Mouse (Mus musculus): ENCODE data around the gene Smarca2. TPM values are rescaled to one million over a fixed set of nuclear protein-coding genes. Genes with fewer than 3 reads are reported as not detected.

The Smarca2 gene
- polyA plus RNA-seq, 1 experiment from 2014 or later, result 80.7 TPM

DNA sequence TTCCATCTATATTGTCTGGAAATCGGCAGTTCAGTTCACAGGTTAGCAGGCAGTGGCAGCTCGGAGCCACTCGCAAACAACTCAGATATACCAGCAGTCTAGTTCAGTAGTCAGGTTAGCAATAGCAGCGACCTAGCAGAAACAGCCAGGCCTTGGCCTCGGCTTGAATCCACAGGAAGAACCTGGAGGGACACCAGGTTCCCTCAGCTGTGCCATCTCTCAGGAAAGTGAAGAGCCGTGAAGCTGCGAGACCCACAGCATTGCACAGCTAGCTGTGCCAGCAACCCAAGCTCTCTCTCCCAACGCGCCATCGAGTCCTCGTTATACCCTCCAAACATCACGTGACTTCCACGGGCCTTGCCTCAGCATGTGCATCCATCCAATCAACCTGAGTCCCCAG is 162.6 kb downstream of the Smarca2 start:
- Histone ChIP-seq H3K27ac (no peak overlapping the region), H3K4me1 (peaks cover 13% of the 10 kb centered on the region), H3K36me3 (peaks cover 29% of the 10 kb centered on the region), H3K27me3 (no peaks in the 10 kb centered on the region), H3K4me2 (replicated peaks) (no peak overlapping the region), H3K4me3 (no peak overlapping the region), H3K9me3 (no peaks in the 10 kb centered on the region), H3K9ac (no peak overlapping the region)
- ATAC-seq (ENCODE audit: insufficient number of reproducible peaks, insufficient read depth, low FRiP score, low TSS enrichment), result no peak
- WGBS, result 94% methylated on average over 13 of the region's 13 CpGs

DNA sequence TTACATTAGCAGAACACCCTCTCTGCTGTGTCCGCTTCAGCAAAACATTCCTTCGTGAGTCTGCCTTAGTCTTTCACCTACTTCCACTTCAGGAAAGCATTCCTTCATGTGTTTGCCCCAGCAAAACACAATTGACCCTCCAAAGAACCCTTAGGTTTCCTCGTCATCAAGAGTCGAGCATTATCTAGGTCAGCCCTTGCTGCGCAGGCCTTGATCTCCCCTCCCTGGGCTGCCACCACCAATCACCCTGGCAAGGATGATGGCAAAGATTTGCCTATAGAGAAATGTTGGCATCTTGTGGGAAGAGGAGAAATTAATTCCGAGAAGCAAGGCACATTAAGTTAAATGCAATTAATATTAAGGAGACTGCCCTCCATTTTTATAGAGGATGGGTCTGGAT is 163.1 kb downstream of the Smarca2 start:
- H3K36me3 ChIP-seq, result peaks cover 33% of the 10 kb centered on the region
- no peak overlapping the region for H3K4me2 ChIP-seq (replicated peaks)
- no peak overlapping the region for H3K9ac ChIP-seq
- WGBS, result 92% methylated on average over 6 of the region's 6 CpGs
- no peak overlapping the region for H3K27ac ChIP-seq
- peaks cover 13% of the 10 kb centered on the region for H3K4me1 ChIP-seq
- ATAC-seq (ENCODE audit: insufficient number of reproducible peaks, insufficient read depth, low FRiP score, low TSS enrichment), result no peak
- H3K4me3 ChIP-seq, result no peak overlapping the region
- no peaks in the 10 kb centered on the region for H3K27me3 ChIP-seq
- H3K9me3 ChIP-seq, result no peaks in the 10 kb centered on the region

DNA sequence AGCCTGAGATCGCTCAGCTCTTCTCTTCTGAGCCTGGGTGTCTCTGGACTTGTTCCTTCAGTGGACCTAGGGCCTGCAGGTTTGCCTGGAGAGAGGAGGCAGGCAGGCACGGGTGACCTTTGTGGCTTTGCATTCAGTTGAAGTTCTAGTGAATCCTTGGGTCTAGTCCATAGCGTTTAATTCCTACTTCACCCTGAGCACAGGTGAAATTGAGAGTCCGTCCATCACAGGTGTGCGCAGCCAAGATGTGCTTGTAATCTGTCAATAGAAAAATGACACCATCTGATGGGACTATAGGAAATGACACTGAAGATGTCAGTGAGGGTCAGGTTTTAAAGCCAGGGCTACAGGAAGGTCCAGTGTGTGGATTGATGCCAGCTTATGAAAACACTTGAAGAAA is 164.0 kb downstream of the Smarca2 start:
- Histone ChIP-seq H3K4me1 (peaks cover 13% of the 10 kb centered on the region), H3K4me2 (replicated peaks) (no peak overlapping the region), H3K9me3 (no peaks in the 10 kb centered on the region), H3K27ac (no peak overlapping the region), H3K9ac (no peak overlapping the region), H3K27me3 (no peaks in the 10 kb centered on the region), H3K36me3 (peaks cover 36% of the 10 kb centered on the region), H3K4me3 (no peak overlapping the region)
- WGBS, result 87% methylated on average over 5 of the region's 5 CpGs
- ATAC-seq (ENCODE audit: insufficient number of reproducible peaks, insufficient read depth, low FRiP score, low TSS enrichment), result no peak

DNA sequence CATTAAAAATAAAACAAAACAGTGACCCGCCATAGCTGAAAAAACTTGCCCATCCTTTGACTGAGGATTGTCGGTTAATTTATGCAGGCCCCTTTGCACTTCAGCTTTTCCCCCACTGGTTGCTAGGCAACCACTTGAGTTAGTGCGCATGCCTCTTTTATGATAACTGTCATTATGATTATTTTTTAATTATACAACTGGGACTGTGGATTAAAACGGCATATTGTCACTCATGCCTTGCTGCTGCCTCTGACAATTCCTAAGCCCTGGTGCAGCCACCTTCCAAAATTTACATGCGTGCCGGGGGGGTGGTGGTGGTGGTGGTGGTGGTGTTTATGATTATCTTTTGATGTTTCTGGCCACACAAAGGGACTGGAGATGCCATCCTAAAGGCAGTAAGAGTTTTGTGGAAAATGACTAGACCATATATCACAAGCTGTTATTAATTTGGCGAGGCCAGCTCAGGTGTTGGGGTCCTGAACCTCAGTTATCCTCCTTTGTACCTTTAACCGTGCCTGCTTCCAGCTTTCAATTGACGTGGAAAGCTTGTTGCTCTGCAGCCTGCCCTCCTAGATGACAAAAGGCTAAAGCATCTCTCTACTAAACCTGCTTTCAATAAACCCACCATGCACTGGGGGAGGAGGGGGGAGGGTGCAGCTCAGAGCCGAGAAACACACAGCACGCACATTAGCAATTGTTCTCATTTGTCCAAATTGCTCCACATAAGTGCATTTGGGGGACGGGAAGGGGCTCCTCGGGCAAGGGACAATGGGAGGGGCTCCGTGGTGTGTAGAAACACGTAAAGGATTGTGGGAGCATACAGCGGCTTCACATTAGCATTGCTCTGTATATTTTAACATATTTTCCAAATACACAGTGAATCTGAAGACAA is 165.0 kb downstream of the Smarca2 start:
- no peaks in the 10 kb centered on the region for H3K9me3 ChIP-seq
- peak overlapping the region; percentile 24 for H3K4me2 ChIP-seq (replicated peaks)
- H3K4me1 ChIP-seq, result peaks cover 13% of the 10 kb centered on the region
- H3K27me3 ChIP-seq, result no peaks in the 10 kb centered on the region
- H3K4me3 ChIP-seq, result no peak overlapping the region
- 36% methylated on average over 16 of the region's 16 CpGs for WGBS
- H3K27ac ChIP-seq, result peak overlapping the region; percentile 83
- peak; percentile 73; the same call in 1 of the 2 replicates for ATAC-seq (ENCODE audit: insufficient number of reproducible peaks, insufficient read depth, low FRiP score, low TSS enrichment)
- H3K9ac ChIP-seq, result no peak overlapping the region
- H3K36me3 ChIP-seq, result peaks cover 47% of the 10 kb centered on the region

DNA sequence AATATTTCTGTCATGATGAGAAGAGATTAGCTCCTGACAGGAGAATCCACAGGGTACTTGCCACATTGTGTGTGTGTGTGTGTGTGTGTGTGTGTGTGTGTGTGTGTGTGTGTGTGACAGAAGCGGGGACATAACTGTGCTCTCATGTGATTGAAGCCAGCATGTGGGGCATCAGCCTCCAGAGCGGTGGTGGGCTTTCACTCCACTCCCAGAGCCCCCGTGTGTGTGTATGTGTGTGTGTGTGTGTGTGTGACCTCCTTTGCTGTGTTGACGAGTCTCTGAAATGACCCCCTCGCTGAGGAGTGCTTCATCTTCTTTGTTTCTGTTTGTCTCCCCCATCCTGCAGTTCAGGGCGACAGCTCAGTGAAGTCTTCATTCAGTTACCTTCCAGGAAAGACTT is 165.7 kb downstream of the Smarca2 start:
- 56% methylated on average over 6 of the region's 6 CpGs for WGBS
- ATAC-seq (ENCODE audit: insufficient number of reproducible peaks, insufficient read depth, low FRiP score, low TSS enrichment), result peak; percentile 53; the same call in 1 of the 2 replicates
- Histone ChIP-seq H3K9me3 (0 out of 2 replicates have a peak, but pooled peaks cover 3% of the 10 kb centered on the region), H3K9ac (no peak overlapping the region), H3K4me3 (no peak overlapping the region), H3K27me3 (no peaks in the 10 kb centered on the region), H3K27ac (peak overlapping the region; percentile 83), H3K4me2 (replicated peaks) (no peak overlapping the region), H3K36me3 (peaks cover 50% of the 10 kb centered on the region), H3K4me1 (peaks cover 13% of the 10 kb centered on the region)

DNA sequence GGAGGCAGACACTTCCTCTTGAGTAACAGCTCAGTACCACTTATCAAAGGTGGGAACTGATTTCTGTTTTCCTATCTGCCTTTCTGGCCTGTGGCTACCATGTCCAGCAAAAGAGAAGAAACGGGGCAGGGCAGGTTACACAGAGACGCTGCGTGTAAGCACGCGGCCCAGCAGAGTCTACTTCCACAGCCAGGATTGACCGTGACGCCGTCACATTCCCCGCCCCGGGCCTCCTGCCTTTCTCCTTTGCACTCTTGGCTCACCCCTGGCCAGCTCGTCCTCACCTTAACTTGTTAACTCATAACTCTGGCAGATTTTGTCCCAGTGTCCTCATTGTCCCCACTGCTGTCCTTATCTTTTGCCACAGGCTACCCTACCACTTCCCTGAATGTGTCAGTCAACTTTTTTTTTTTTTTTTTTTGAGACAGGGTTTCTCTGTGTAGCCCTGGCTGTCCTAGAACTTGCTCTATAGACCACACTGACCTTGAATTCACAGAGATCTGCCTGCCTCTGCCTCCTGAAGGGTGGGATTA is 167.3 kb downstream of the Smarca2 start:
- Histone ChIP-seq H3K36me3 (peaks cover 52% of the 10 kb centered on the region), H3K4me1 (peaks cover 13% of the 10 kb centered on the region), H3K4me3 (no peak overlapping the region), H3K9me3 (0 out of 2 replicates have a peak, but pooled peaks cover 3% of the 10 kb centered on the region), H3K4me2 (replicated peaks) (no peak overlapping the region), H3K27me3 (no peaks in the 10 kb centered on the region), H3K9ac (no peak overlapping the region), H3K27ac (no peak overlapping the region)
- WGBS, result 96% methylated on average over 11 of the region's 11 CpGs
- ATAC-seq (ENCODE audit: insufficient number of reproducible peaks, insufficient read depth, low FRiP score, low TSS enrichment), result no peak

DNA sequence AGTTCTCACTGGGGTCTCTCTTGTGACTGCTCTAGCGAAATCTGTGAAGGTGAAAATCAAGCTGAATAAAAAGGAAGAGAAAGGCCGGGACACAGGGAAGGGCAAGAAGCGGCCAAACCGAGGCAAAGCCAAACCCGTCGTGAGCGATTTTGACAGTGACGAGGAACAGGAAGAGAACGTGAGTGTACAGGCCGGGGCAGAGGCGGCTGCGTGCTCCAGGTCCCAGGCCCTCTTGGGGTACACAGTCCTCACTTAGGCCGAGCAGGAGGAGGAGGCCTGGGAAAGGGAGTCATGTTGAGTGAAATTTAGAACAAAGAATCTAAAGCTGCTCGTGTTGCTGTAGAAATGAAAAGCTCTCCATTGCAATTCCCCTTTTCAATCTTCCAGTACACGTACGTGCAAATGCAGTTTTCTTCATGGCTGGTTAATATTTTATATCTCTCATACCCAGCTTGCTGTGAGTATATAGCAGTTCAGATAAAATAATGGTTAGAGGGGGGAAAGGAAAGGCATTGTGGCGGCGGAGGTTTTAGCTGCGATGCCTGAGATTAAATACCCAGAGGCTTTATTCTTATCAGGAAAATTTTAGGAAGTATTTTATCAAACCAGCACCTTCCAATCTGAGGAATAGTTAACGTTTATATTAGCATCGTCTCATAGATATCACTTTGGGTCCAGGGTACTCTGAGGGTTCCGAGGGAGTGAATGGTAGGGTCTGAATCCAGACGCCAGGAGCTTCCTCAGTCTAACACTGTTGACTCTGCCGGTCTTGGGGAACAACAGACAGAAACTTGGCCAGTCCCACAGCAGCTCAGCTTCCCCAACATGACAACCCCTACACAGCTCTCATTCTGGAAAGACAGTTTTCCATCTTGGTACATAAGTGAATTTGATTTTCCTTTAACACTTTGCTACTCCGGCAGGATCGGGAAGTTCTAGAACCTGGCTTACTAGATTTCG is 171.5 kb downstream of the Smarca2 start:
- no peak for ATAC-seq (ENCODE audit: insufficient number of reproducible peaks, insufficient read depth, low FRiP score, low TSS enrichment)
- H3K36me3 ChIP-seq, result peaks cover 54% of the 10 kb centered on the region
- H3K4me2 ChIP-seq (replicated peaks), result no peak overlapping the region
- WGBS, result 81% methylated on average over 27 of the region's 27 CpGs
- H3K4me1 ChIP-seq, result no peaks in the 10 kb centered on the region
- H3K9me3 ChIP-seq, result 0 out of 2 replicates have a peak, but pooled peaks cover 3% of the 10 kb centered on the region
- H3K27me3 ChIP-seq, result no peaks in the 10 kb centered on the region
- H3K4me3 ChIP-seq, result no peak overlapping the region
- no peak overlapping the region for H3K27ac ChIP-seq
- H3K9ac ChIP-seq, result no peak overlapping the region

DNA sequence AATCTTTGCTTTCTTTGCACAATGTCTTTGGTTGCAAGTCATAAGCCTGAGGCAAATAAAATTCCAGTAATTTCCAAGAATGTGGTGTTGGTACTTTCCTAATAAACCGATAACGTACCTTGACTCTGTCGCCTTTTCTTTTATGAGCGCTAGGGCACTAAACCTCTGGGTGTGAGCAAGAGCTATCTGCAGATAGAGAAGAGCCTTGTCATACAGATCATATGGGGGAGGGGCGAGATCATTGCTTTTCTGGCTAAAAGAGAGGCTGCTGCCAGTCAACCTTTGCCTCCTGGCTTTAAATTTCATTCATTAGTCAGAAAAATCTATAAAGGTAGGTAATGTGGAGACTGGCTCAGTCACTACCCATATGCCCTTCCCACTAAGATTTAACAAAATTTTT is 173.3 kb downstream of the Smarca2 start:
- Histone ChIP-seq H3K9ac (no peak overlapping the region), H3K4me2 (replicated peaks) (no peak overlapping the region), H3K27ac (no peak overlapping the region), H3K36me3 (peaks cover 43% of the 10 kb centered on the region), H3K9me3 (0 out of 2 replicates have a peak, but pooled peaks cover 3% of the 10 kb centered on the region), H3K4me1 (no peaks in the 10 kb centered on the region), H3K4me3 (no peak overlapping the region), H3K27me3 (no peaks in the 10 kb centered on the region)
- 86% methylated on average over 5 of the region's 5 CpGs for WGBS
- no peak for ATAC-seq (ENCODE audit: insufficient number of reproducible peaks, insufficient read depth, low FRiP score, low TSS enrichment)

DNA sequence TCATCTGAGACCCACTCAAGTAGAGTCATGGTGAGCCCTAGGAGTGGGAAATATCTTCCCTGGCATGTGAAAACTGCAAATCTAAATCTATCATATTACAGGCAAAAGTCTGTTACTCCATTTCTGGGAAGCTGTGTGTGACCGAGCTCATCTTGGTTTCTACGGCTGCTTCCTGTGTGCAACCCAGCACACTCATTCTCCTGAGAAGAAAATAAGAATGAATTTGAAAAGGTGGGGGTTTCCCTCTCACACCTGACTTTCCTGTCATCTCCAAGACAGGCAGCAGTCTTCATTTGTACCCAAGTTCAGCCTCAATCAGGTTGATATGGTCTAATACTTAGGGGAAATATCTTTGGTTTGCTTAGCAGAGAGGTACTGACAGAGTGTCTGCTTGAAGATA is 176.4 kb downstream of the Smarca2 start:
- peaks cover 26% of the 10 kb centered on the region for H3K36me3 ChIP-seq
- H3K4me2 ChIP-seq (replicated peaks), result no peak overlapping the region
- no peaks in the 10 kb centered on the region for H3K9me3 ChIP-seq
- H3K9ac ChIP-seq, result no peak overlapping the region
- H3K27ac ChIP-seq, result no peak overlapping the region
- H3K4me1 ChIP-seq, result no peaks in the 10 kb centered on the region
- H3K4me3 ChIP-seq, result no peak overlapping the region
- no peak for ATAC-seq (ENCODE audit: insufficient number of reproducible peaks, insufficient read depth, low FRiP score, low TSS enrichment)
- H3K27me3 ChIP-seq, result no peaks in the 10 kb centered on the region
- WGBS, result 93% methylated on average over 2 of the region's 2 CpGs

DNA sequence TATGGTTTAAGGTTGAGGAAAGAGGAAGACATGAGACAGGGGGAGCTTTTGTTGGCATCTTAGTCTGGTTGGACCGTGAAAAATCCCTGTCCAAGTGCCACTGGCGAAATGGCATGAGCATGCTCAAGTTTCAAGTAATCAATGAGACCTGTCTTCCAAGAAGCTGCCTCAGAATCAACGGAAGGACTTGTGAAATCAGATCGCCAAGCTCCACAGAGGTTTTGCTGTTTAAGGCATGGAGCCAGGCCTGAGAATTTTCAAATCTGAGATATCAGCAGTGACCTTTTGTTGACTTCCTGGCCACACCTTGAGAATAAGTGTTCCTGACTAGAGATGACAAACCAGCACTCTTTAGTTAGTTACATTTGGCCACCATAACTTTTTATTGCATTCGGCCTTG is 183.6 kb downstream of the Smarca2 start:
- no peak for ATAC-seq (ENCODE audit: insufficient number of reproducible peaks, insufficient read depth, low FRiP score, low TSS enrichment)

More for the DNA sequence above, 183.6 kb downstream of the Smarca2 start:
- H3K9ac ChIP-seq, result no peak overlapping the region
- H3K27me3 ChIP-seq, result no peaks in the 10 kb centered on the region
- H3K27ac ChIP-seq, result no peak overlapping the region
- no peaks in the 10 kb centered on the region for H3K9me3 ChIP-seq
- H3K4me3 ChIP-seq, result no peak overlapping the region
- no peak overlapping the region for H3K4me2 ChIP-seq (replicated peaks)
- H3K4me1 ChIP-seq, result no peaks in the 10 kb centered on the region
- no peaks in the 10 kb centered on the region for H3K36me3 ChIP-seq
- WGBS, result 57% methylated on average over 5 of the region's 5 CpGs

Data from embryonic facial prominence, embryonic 12.5 days (tissue).